Mouse (Mus musculus): ENCODE data around the gene Tpst1. TPM values are rescaled to one million over a fixed set of nuclear protein-coding genes. Genes with fewer than 3 reads are reported as not detected.
"Not testable (repeated sequence)": the region's sequence is repeated elsewhere in the genome, so short reads cannot be mapped to it uniquely, and the experiment has no call there.

Tpst1 gene
- total RNA-seq (2021) = 1 to 10 TPM; 6.9 to 8.3 TPM
- long read RNA-seq, experiment 1, transcript Tpst1-201 (6 exons, 2,050 nt) = major isoform, 13 of 15 reads
- long read RNA-seq, experiment 1, partial matches to known transcripts = 1 of 15 reads
- long read RNA-seq, experiment 1, other reads (novel, unspliced or antisense) = 1 of 15 reads
- long read RNA-seq, experiment 2, partial matches to known transcripts = 1 of 2 reads
- long read RNA-seq, experiment 2, other reads (novel, unspliced or antisense) = 1 of 2 reads

GRCm38 (mm10) chr5:130073026-130073425, at the start of gene Tpst1:
Tpst1 (plus strand) TSS chr5:130073326.
- no peak for DNase-seq

- peak; percentile 89 to 95 for DNase-seq
Observed at GRCm38 (mm10) chr5:130023767-130024539, 49.2 kb upstream of the Tpst1 start.

GRCm38 (mm10) chr5:130027134-130027533, 46.0 kb upstream of the Tpst1 start:
- DNase-seq = no peak

- no peak for DNase-seq
Observed at GRCm38 (mm10) chr5:130027696-130028095, 45.4 kb upstream of the Tpst1 start.

GRCm38 (mm10) chr5:130029142-130029897, 43.8 kb upstream of the Tpst1 start, which contains the start of the genes Asl and Crcp:
Asl (minus strand) TSS chr5:130029247.
Crcp (plus strand) TSS chr5:130029290.
- peak; percentile 91 to 95 for DNase-seq

DNA sequence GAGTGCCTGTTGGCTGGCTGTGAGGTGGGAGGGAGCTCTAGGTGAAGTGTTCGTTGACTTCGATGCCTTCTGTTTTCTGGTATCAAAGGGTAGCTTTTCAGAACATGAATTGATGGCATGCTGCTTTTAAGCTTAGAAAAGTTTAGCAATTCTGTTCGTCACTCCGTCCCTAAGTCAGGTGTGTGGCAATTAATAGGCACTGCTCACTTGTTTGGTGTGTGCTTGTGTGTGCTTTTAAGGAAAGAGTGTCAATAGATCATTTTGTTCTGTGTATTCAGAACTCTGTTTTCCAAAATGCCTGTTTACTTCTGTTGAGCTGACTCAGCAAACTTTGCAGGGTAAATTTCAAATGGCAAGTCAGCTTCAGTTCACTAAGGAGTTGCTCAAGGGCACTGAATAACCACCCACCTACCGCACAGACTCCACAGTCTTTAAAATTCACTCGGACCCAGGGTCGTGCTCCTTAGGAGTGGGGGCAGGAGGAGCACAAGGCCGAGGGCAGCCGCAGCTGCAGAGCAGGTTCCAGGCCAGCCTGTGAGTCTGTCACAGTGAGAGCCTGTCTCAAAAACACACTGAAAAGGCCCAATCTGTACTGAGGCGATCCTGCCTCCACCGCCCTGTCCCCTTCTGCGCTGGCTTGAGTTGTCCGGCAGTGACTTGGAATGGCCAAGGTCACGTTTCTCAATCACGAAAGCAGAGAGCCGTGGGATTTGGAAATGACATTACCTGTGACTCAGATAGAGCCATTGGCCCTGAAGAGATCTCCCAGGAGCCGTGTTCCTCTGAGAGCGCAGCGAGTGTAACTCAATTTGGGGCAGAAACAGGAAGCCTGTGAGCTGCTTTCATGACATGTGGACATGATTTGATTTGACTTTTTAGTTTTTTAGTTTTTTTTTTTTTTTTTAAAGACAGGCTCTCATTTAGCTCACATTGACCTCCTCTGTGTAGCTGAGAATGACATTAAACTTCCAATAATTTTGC, 41.4 kb upstream of the Tpst1 start:
- DNase-seq = no peak

DNA sequence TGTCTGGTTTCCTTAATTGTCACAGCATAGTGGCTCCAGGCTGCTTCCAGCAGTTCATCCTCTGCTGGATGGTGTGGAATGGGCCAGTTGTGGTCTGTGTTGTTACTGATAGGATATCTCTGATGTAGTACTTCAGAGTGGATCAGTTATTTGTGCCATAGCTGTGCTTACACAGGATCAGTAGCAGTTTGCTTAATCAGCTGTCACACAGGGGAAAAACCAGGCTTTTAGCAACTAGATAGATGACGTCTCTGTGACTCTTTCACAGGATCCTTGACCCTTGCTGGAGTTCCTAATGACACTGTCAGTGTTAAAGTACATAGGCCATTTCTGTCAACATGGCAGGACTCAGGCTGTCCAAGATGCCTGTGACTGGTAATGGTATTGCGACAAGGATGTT, 39.3 kb upstream of the Tpst1 start:
- no peak for DNase-seq

DNA sequence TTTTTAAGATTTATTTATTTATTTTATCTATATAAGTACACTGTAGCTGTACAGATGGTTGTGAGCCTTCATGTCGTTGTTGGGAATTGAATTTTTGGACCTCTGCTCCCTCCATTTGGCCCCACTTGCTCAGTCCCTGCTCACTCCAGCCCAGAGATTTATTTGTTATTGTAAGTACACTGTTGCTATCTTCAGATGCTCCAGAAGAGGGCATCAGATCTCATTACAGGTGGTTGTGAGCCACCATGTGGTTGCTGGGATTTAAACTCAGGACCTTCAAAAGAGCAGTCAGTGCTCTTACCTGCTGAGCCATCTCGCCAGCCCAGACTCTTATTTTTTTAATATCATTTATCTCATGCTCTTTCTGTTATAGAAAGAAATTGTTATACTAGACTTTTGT, 36.8 kb upstream of the Tpst1 start:
- not testable (repeated sequence) for DNase-seq

DNA sequence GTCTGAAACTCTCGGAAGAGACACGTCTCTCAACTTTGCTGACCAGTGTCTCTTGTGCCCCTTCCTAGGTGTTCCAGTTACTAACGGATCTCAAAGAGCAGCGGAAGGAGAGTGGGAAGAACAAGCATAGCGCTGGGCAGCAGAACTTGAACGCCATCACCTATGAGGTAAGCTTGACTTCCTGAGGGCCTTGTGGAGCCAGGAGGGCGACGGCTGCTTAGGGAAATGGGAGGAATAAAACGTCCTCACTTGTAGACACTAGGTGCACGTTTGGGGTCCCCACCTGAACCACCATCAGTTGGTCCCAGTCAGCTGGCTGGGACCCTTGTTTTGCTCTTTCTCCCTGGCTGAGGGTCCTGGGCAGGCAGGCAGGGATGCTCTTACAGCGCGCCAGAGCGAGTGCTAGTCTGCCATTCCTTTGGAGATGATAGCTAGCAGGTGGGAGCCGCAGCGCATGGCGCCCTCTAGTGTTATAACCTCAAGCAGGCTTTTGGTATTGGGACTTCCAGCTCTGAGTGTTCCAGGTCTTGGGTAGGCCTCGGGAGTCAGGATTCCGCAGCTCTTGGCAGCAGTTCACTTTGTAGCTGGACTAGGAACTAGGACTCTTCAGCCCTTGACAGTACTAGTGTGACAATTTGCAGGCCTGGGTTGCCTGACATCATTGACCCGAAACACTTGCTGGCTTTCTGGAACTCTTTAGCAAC, 35.2 kb upstream of the Tpst1 start:
- DNase-seq = peak; percentile 82 to 88

GRCm38 (mm10) chr5:130040797-130041196, 32.3 kb upstream of the Tpst1 start:
- no peak for DNase-seq

DNA sequence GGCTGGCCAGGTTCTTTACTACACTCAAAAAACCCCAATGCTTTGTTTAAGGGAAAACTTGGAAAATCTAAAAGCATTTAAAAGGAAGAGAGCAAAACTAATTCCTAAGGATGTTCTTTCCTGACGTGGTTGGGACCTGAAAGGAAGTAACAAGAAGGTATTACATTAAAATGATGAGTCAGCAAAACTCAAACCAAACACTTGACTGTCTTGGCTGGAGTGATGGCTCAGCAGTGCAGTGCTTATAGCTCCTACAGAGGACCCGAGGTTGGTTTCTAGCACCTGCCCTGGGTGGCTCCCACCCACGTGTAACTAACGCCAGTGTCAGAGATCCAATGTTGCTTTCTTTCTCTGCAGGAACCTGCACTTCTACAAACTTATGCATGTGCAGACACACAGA, 31.9 kb upstream of the Tpst1 start:
- DNase-seq = no peak

- DNase-seq = no peak
Observed at GRCm38 (mm10) chr5:130043741-130044140, 29.4 kb upstream of the Tpst1 start.

DNA sequence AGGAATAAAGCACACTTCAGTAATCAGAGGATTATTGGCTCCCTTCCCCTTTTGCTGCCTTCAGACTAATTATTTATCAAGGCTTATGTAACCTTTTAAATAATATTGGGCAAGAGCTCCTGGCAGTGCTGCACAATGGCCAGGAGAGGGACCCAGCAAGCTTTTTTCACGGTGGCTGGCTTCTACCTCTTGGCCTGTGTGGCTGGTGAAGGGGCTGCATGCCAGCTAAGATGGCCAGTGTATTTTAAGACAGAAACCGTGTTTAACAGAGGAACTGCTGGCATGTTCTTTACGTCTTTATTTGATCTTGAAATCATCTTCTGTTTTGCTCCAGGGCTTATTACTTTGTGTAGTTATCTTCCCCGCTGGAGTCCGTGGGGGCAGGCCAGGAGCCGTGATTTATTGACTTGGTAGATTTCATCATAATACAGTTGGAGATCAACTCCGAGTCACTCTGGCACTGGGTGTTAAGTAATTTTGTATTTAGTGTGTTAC, 28.9 kb upstream of the Tpst1 start:
- peak; percentile 75 to 77 for DNase-seq

DNA sequence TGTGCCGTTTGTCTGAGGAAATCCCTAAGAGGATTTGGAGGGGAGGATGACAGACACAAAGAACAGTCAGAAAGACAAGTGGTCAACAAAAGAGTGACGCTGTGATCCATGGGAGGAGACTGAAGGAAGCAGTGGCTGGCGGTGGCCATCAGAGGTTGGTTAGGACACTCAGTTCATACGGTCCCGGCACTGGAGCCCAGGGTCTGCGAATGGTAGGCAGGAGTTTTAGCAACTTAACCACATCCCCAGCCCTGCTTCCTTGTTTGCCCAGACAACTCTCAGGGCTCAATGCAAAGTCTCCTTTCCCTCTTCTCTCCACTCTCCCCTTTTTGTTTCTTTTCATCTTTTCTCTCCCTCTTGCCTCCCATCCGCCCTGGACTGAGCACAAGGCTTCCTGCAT, 27.0 kb upstream of the Tpst1 start:
- no peak for DNase-seq

GRCm38 (mm10) chr5:130046589-130046988, 26.5 kb upstream of the Tpst1 start:
- DNase-seq = peak in 1 of 2 experiments; percentile 52

- no peak for DNase-seq
Observed at GRCm38 (mm10) chr5:130047013-130047412, 26.1 kb upstream of the Tpst1 start.

DNA sequence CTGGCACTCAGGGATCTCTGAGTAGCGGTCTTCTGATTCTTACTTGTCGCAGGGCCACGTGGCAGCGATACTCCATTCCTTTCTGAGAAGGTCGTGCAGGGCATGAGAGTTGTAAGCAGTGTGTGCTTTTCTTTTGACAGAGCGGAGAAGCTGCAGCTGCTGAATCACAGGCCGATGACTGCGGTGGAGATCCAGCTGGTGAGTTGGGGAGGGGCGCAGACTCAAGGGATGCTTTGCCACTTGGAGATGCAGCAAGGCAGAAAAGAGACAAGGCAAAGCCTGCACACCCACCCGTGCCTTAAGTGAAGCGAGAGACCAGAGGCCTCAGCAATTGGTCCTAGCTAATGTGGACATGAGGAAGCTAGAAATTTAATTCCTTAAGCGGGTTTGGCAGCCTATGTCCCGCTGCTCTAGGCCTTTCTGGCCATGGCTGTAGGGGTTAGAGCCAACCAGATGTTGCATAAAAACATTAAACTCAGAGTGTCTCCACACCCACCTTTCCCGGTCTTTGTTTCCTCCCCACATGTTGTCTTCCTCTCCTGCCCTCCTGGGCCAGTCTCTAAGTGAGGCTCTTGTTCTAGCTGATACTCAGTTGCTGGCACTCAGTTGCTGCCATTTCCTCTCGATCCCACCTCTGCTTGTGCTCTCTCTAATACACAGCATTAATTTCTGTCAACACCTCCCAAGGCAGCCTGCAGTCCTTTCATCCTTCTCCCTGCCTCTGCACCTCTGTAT, 24.2 kb upstream of the Tpst1 start:
- peak; percentile 71 for DNase-seq

GRCm38 (mm10) chr5:130050416-130050815, 22.7 kb upstream of the Tpst1 start:
- no peak for DNase-seq

DNA sequence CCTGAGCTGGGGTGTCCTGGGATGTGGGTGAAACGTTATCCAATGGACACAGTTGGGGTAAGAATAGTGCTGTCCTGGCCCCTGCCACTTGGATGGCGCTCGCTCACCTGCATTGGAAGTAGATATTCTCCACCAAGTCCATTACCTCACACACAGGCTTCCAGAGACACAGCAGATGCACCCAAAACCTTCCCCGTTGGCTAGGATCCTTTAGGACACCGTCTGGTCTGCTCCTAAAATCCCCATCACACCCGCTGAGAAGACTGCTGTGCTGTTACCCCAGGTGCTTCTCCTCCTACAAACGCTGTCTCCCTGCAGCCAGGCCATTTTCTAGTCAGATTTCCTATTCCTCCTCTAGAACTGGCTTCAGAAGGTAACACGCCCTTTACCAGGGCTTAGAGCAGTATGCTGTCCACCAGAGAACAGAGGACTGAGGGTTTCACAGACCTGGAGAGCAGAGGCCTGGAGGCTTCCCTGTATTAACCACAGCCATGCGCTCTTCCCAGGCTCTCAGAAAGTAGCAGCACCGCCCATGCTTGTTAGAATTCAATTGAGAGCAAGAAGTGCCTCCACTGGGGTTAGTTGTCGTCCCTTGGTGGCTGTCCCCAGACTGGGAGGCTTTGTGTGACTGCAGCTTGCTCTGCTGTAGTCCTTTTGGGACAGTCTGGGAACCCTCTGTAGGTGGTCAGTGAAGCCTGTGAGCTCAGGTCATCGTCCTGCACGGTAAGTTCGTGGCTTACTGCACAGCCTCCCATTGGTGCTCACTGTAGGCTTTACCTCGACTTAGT, 21.9 kb upstream of the Tpst1 start:
- DNase-seq = no peak
